Mouse (Mus musculus) natural killer cell, adult 2 months (primary cell): ENCODE measurements around the gene Zfp658.

Experiments
- DNase-seq, 2 experiments: peaks; one replicate each; pipeline ENCODE4 v3.0.0; 2022; ENCODE audit warnings: low spot score in 2 of 2

The Zfp658 gene

DNA sequence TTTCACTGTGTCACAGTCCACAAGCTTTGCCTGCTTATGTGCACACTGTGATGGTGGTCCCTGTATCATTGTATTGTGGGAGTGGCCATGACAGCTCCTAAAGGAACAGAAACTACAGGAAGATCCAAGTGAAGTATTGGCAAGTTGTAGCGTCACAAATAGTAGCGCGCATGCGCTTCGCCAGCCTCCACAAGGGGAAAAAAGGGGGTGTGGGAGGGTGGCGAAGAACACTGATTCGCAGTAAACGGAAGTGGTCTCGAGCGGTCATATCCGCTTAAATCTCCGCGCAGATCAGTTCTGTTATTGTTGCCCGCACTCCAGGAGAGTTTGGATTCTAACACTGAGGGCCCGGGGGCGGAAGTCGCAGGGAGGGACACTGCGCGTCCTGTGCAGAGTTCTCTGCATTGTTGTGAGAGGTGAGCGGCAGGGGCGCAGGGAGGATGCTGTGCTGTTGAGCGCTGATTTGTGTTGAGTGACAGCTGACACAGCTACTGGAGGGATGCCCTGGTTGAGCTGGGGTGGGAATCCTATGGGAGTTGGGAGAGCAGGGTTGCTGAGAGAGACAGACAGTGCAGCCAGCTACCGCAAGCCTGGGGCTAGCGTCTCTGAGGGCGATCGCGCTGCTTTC, at the start of gene Zfp658:
Gene Zfp658, plus strand, starts transcription at position 251 of the 628 bp plus-strand sequence.
- DNase-seq = peak; percentile 84 to 87

DNA sequence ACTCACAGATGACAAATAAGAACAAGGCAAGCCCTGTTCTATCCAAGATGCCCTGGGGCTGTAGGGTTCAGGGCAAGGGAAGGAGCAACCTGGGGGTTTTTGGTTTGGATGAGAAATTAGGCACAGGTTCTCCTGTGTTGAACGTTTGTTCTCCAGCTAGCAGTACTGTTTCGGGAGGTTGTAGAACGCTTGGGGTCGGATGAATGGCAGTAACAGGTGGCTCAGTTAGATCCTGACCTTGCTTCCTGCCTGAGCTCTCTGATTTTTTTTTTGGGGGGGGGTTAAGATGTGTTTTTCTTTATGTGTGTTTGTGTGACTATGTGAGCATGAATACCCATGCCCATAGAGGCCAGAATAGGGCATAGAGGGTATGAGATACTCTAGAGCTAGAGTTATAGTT, 49.5 kb upstream of the Zfp658 start:
- DNase-seq = no peak

DNA sequence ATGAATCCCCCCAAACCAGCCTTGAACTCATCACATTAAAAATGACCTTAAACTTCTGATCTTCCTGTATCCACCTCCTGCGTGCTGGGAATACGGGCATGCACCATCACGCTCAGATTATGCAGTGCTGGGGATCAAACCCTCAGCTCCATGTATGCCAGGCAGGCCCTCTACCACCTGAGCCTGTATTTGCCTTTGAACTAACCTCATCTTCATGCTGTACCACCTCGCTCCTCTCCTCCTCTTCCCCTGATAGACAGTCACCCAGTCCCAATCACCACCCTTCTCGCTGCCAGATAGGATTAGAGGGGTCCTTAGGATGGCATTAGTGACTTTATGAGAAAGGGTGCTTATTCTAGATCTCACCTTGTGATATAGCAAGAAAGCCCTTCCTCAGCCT, 47.0 kb upstream of the Zfp658 start:
- no peak for DNase-seq

DNA sequence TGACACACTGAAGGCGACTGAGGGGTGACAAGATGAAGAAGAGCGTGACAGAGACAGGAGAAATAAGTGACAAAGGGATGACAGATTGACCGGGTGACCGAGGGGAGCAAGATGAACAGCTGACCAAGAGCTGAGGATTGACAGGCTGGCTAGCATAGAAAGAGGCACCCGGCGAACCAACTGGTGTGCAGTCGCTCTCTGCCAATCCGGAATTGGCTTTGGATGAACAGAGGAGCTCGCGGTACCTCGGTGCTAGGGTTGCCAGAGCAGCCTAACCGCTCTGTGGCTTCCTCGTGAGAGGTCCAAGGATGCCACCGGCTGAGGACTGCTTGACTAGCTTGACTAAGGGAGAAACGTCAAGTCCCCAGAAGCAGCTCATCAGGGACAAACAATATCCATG, 43.7 kb upstream of the Zfp658 start:
- no peak for DNase-seq

DNA sequence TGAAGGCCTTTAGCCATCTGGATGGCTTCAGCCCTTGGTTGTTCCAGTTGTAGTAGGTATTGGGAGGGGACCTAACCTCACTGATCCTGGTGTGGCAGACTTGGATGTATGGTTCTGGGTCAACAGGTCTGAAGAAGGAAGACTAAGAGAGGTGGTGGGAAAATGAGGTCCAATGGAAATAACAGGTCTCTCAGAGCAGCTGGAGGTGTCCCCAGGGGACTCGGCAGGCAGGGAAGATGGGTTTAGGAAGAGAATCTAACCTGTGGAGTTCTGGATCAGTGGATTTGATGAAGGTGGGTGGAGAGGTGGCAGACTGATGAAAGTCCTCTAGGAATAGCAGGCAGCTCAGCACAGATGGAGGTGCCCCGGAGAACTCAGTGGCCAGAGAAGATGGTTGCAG, 39.3 kb upstream of the Zfp658 start:
- DNase-seq = no peak

DNA sequence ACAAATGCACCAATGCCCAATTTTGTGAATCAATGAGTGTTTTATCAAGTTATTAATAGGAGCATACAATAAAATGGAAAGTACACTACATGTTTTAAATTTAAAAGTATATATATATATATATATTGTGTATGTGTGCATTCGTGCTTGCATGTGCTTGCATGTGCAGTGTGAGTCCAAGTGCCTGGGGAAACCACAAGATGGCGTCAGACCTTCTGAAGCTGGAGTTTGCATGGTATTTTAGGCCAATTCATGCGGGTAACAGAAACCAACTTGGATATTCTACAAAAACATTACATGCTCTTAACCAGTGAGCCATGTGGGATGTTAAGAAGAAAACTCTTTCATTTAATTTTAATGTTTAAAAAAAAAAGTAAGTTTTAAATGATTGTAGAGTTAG, 36.7 kb upstream of the Zfp658 start:
- no peak for DNase-seq

DNA sequence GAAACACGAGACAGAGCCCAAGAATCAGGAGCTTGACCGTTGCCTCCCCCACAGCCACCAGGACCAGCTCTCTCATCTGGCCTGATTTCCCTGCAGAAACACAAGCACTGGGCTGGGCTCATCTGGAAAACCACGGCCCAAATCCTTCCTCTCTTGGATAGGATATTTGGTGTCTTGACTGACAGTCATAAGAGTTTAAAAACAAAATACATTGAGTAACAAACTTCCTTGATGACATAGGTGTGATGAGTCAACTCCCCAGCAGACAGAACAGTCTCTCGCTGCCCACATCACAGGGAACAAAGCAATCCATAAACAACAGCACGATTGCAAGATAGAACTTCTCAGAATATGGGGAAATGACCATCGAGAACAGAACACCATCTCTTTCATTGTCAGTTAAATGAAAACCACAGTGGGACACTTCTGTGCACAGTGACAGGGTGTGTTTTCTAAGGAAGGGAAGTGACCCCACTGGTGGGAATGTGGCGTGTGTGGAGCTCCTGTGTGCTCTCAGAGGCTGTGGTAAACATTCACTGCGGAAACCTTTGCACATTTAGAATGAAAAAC, 31.8 kb upstream of the Zfp658 start:
- DNase-seq = no peak

DNA sequence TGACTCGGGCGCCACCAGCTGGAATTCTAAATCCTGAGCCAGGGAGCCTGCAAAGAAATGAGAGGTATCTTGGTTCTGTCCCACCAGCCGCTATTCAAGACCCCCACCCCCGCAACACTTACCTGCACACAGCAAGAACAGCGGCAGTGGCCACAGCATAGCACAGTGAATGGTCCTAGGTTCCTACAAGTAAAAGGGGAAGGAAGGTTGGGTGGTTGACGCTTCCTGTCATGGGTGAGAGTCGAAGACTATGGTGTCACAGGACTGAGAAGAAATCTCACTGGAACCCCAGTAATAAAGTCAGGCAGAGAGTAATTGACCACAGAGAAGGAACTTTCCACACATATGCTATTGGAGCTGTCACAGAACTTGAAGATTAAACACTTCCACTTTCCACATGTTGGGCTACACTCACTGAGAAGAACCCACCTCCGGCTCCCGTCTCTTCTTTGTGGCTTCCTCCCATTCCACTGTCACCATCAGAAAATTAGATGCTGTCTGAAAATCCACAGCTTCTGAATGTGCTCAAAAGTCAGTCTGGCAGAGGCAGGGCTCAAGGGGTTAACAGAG, 29.0 kb upstream of the Zfp658 start:
- DNase-seq = peak in 1 of 2 experiments; percentile 31

DNA sequence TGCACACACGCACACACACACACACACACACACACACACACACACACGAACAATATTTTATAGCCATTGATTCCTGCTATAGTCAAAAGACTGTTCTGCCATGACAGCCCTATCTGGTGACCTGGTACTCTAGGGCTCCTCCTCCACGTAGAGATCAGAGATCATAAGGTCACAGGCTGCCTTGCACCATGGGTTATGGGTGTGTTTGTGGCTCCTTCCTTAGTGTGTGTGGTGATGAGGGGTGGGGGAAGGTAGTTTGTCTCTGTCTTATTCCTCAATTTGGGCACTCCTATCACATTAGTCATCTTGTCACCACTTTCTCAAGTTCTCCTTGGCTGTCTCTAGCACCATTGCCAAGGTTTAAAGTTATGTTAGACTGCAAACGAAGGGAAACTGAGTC, 23.5 kb upstream of the Zfp658 start:
- DNase-seq = no peak

DNA sequence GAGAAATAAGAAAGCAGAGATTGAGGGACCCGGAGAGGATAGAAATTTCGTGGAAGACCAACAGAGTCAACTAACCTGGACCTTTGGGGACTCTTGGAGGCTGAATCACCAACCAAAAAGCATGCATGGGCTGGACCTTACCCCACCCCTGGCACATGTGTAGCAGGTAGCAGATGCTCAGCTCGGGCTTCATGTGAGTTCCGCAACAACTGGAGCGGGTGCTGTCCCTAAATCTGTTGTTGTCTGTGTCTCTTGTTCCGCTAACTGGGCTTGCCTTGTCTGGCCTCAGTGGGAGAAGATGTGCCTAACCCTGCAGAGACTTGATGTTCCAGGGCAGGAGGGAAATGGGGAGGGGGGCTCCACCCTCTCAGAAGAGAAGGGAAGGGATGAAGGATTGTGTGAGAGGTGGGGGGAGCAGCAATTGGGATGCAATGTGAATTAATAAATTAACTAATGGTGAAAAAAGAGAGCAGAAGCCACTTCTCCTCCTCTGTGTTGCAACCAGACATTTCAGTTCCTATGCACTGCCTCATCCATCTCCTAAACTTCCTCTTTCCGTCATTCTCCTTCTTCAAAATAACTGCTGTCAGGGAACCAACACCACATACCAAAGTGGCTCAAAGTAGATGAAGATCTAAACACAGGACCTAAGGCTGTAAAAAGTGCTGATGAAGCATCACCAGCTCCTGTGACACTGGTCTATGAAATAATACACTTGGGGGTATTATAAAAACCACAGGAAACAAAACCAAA, 17.7 kb upstream of the Zfp658 start, which contains the start of gene Cd33:
Gene Cd33, minus strand, starts transcription at position 204 of the 753 bp plus-strand sequence.
- peak in 1 of 2 experiments; percentile 19 for DNase-seq

DNA sequence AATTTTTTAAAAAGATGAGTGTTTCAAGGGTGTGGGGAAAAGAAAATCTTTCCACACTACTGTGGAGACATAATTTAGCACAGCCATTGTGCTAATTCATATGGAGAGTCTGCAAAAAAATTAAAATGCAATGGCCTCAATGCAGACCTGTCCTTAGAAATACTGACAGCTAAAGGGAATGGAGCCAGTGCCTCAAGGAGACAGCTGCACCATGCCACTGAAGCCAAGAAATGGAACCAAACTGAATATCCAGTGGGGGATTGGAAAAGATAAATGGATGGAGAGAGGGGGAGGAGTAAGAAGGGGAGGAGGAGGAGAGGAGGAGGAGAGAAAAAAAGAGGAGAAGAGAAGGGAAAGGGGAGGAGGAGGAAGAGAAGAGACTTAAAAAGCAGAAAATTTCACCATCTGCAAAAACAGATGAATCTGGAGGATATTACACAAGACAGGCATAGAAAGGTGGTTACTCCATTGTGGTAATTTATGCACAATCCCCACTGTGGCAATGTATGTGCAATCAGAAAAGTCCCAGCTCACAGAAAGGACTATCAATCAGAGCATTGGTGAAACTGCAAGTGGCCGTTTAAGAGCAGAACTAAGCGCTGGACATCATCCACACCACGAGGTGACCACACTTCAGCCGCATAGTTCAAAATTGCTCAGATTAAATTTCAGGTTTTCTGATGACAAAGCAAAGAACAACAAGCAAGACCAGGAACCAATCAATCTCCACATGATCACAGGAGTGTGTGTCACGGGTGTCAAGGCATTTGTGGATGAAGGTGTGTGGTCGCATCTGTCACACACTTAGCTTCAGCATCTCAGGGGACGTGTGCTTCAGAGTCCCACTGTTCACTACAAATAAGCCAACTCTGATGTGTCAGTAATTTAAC, 16.2 kb upstream of the Zfp658 start:
- no peak for DNase-seq

DNA sequence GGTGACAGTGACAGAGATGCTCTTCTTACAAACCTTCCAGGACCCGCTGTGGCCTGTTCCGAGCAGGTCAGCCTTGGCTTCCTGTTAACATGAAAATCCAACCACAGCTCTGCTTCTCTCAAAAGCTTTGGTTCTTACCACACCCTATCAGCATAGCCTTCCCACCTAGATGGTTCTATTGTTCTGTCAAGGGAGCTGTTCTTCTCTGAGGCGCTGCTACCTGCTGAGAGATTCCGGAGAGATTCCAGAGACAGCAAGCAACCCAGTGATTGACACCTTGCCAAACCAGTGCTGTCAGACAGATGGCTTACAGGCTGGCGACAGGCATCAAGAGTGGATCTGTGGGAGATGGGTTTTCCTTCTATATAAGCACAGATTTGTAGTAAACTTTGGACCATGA, 14.4 kb upstream of the Zfp658 start:
- no peak for DNase-seq

DNA sequence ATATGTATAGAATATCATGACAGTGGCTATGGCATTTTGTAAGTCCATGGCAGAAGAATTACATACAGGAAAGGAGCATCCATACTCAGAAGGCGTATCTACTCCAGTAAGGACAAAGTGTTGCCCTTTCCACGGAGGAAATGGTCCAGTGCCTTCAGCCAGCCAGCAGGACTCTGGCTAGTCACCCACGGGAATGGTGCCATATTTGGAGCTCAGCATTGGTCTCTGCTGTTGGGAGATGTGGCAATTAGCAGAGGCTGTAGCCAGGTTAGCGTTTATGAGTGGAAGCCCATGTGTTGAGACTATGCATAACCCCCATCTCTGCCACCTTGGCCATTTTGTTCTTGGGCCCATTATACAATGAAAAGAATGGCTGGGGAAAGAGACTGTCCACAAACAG, 13.8 kb upstream of the Zfp658 start:
- no peak for DNase-seq

DNA sequence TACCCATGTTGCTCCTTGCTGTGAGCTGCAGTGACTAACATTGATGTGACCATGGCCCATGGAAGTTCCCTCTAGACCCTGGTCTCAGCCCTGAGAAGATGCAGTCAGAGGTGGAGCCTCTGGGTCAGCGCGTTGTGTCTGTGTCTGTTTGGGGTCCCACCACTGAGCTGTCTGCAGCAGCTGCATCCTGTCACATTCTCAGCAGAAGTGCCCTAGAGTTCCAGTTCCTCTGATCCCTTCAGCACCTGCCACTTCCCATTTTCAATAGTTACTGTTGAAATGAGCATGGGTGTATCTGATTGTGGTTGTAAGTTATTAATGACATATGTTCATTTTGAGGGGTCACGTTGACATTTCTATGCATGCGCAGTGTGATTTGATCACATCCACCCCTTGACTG, 8.9 kb upstream of the Zfp658 start:
- DNase-seq = peak in 1 of 2 experiments; percentile 48

DNA sequence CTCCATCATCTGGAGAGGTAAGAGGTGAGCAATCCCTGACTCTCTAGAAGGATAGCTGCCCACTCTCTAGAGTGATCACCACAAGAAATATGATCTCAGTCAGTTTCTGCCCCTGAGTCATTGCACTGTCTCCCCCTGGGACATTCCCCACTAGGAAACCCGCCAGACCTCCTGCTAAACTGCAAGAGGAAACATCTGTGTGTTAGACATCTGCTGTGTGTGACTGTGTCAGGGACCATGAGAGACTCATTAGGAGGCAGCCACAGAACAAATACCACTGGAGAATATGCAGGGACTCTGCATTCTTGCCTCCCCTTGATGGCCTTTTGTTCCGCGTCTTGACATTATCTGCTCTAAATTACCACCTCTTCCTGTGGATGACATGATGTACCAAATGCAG, 7.5 kb upstream of the Zfp658 start:
- no peak for DNase-seq

DNA sequence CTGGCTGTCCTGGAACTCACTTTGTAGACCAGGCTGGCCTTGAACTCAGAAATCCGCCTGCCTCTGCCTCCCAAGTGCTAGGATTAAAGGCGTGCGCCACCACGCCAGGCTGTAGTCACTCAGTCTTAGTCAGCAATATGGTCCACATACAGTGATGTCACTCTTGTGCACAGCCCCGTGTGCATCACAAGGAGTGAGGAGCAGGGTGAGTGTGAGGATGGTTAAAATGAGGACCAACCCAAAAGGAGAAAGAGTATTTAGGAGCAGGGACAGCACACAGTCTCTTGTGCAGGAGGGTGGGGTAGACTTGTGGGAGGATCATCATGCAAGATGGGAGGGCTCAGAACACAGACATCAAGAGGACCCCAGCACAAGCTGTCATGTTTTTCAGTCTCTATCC, 6.7 kb upstream of the Zfp658 start:
- no peak for DNase-seq

DNA sequence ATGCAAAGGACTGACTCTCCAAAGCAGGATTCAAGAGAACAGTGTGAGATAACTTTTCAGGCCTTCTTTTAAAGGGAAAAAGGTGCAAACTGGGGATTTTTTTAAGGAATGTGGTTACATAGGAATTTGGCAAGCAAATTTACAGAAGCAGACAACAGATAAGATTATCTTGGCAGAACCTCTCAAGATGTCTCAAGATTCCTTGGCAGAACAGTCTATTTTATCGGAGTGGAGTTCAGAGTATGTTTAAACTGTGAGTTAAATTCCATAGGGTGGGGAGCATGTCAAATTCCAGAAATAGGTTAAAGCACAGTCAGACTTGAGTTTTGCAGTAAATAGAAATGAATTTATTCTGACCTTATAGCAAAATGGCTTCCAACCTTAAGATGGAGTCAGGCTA, 5.2 kb upstream of the Zfp658 start:
- no peak for DNase-seq

DNA sequence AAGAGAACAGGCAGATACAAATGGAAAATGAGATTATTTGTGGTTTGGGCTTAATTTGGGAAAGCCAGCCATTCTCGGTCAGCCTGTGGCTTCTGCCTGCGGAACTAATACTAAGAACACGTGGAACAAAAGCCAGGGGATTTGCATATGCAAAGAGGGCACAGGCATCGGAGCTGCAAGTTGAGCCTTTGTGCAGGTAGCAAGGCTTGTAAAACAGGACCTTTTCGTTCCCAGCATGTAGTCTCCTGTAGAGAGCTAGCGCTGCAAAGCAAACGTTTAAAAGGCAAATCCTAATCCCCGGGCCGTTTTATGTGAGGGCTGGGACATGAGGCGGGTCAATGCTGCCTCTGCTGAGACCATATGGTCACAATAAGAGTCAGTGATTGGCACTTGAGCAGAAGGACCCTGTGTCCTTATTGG, 605 bp downstream of the Zfp658 start:
- DNase-seq = peak; percentile 3 to 57

DNA sequence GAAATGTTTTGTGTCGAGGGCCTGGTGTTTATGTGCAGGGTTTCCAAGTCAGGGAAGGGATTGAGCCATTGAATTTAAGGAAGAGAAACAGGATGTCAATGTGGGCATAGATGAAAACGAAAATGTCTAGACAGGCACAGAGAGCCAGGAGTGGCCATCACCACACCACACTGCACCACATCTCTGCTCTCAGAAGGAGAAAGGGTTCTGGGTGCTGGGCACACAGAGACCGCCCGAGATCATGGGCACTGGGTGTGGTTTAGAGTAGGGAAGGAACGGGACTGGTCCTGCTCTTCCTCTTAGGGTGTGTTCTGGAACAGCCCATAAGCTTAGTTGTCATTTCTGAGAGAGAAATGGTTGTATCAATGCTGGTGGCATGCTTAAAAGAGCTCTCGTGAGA, 1.2 kb downstream of the Zfp658 start:
- DNase-seq = no peak

DNA sequence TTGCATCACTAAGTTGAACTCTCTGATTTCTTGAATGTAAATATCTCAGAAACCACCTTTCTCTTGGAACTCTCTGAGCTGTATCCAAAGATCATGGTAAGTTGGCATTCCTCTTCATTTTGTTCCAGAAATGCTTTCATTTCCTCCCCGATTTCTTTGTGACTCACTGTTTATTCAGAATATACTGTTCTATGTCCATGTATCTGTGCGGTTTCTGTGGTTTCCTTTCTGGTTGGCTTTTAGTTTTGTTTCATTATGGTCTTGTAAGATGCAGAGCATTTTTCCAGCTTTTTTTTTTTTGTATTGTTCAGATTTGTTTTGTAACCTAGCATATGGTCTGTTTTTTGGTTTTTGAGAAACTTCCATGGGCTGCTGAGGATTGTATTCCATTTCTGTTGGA, 9.2 kb downstream of the Zfp658 start:
- no peak for DNase-seq

DNA sequence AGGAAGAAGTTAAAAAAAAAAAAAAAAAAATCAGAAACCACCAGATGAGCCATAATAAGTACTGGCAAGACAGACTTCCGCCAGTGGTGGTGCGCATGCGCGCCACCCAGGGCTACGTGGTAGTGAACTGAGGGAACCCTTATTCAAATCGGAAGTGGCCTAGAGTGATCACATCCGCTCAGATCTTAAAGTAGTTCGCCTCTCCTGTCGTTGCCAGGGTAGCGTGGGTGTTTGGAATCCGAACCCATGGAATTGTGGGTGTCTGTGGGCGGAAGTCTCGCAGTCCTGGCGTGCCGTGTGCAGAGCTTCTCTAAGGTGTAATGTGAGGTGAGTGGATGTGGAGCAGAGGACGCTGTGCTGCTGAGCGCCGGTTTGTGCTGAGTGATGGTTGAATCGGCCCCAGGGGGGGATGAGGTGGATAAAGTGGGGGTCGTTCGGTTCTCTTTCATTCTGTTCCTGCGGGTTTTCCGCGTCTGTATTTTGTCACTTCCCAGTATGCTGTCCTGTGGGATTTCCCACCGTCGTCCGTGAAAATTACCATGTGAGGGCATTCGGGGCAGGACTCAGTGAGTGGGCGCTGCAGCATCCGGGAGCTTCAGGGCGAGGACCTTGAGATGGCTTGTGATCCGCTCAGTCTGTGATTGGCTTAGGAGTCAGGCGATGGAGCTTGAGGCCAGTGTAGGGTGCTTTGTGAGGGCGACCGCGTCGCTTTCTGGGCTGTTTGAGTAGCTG, 17.6 kb downstream of the Zfp658 start, which contains the start of gene Zfp719:
Gene Zfp719, plus strand, starts transcription at position 171 of the 732 bp plus-strand sequence.
- peak; percentile 89 to 92 for DNase-seq
